Mouse (Mus musculus): Measurements from ENCODE around the gene Ccl28. TPM values are rescaled to one million over a fixed set of nuclear protein-coding genes. Genes with fewer than 3 reads are reported as not detected.
"Not testable (repeated sequence)": the region's sequence is repeated elsewhere in the genome, so short reads cannot be mapped to it uniquely, and the experiment has no call there.

Ccl28 gene
- polyA plus RNA-seq, 1 experiment from 2014 or later, result not detected

DNA sequence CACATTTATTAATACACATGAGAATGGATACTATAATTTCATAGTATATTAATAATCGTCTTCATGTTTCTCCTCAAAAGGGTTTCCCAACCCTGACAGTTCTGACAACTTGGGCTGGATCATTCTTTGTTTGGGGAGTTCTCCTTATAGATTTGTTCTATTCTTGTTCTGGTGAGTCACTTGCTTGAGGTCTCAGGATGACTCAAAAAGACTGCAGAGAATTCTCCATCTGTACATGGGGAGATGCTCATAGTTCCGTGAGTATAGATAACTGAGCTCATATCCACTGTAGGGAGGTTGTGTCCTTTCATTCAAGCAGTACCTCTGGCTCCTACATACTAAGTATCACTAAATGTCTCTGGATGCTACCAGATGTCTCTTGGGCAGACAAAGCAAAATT is 31.1 kb downstream of the Ccl28 start:
- no peaks in the 10 kb centered on the region for H3K4me1 ChIP-seq
- no peak for ATAC-seq
- H3K27me3 ChIP-seq (replicated peaks), result no peaks in the 10 kb centered on the region
- no peak overlapping the region for H3K4me3 ChIP-seq
- WGBS (ENCODE audit: insufficient replicate concordance), result 72% methylated on average over 2 of the region's 2 CpGs
- no peak overlapping the region for H3K9ac ChIP-seq
- no peak overlapping the region for H3K27ac ChIP-seq
- H3K9me3 ChIP-seq (replicated peaks), result no peaks in the 10 kb centered on the region
- no peaks in the 10 kb centered on the region for H3K36me3 ChIP-seq
- H3K4me2 ChIP-seq, result no peak overlapping the region

DNA sequence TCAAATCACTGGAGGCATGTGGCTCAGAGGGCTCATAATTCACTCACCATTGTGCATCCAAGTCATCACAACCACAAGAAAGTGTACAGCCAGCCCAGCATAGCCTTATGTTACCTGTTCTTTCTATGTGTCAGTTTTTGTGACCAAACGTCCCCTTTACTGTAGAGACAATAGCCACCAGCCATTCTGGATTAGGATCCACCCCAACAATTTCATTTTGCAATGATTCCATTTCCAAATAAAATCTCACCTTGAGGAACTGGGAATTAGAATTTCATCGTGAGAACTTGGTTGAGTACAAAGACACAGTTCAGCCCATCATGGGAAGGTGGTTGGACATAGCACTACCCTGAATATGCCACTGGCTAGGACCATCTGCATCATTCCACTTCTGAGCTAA is 32.6 kb downstream of the Ccl28 start:
- WGBS (ENCODE audit: insufficient replicate concordance), result 53% methylated on average over 2 of the region's 2 CpGs
- no peaks in the 10 kb centered on the region for H3K27me3 ChIP-seq (replicated peaks)

DNA sequence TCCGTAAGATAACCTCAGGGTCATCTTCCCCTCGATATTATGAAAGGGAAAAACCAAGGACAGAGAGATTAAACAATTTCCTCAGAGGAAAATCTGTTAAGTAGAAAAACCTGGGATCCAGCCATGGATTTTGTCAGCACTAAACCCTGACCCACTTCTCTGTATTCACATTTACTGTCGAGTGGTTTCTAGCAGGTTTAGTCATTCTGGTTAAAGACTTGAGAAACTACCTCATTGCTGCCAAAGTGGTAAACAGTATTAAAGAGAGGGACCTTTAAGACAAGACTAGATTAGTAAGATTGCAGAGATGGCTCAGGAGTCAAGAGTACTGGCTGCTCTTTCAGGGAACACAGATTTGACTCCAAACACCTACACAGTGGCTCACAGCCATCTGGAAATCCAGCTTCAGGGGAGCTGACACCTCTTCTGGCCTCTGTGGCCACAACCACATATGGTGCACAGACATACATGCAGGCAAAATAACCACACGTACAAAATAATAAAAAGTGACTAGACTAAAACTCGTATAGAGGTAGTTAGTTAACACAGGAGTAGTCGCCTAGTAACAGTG is 33.3 kb downstream of the Ccl28 start:
- Histone ChIP-seq H3K4me3 (no peak overlapping the region), H3K9ac (no peak overlapping the region), H3K27me3 (replicated peaks) (no peaks in the 10 kb centered on the region), H3K36me3 (no peaks in the 10 kb centered on the region), H3K4me2 (no peak overlapping the region), H3K27ac (no peak overlapping the region), H3K4me1 (no peaks in the 10 kb centered on the region), H3K9me3 (replicated peaks) (no peaks in the 10 kb centered on the region)
- 57% methylated on average over 6 of the region's 6 CpGs for WGBS (ENCODE audit: insufficient replicate concordance)
- no peak for ATAC-seq

More for the DNA sequence above, 32.6 kb downstream of the Ccl28 start:
- Histone ChIP-seq H3K4me3 (no peak overlapping the region), H3K36me3 (no peaks in the 10 kb centered on the region), H3K9ac (no peak overlapping the region), H3K27ac (no peak overlapping the region), H3K4me2 (no peak overlapping the region), H3K9me3 (replicated peaks) (no peaks in the 10 kb centered on the region), H3K4me1 (no peaks in the 10 kb centered on the region)
- ATAC-seq, result no peak

- H3K4me2 ChIP-seq; H3K4me3 ChIP-seq; H3K27ac ChIP-seq; ATAC-seq; H3K9me3 ChIP-seq (replicated peaks); H3K9ac ChIP-seq; H3K36me3 ChIP-seq; H3K4me1 ChIP-seq; H3K27me3 ChIP-seq (replicated peaks): not testable (repeated sequence)
- 75% methylated on average over 6 of the region's 9 CpGs for WGBS (ENCODE audit: insufficient replicate concordance)
Measured at GRCm38 (mm10) chr13:119661420-119661819, 37.8 kb downstream of the Ccl28 start.

- 70% methylated on average over 8 of the region's 8 CpGs for WGBS (ENCODE audit: insufficient replicate concordance)
- Histone ChIP-seq H3K27ac (no peak overlapping the region), H3K4me3 (no peak overlapping the region)
Measured at GRCm38 (mm10) chr13:119678794-119679193, 55.2 kb downstream of the Ccl28 start.

GRCm38 (mm10) chr13:119679721-119680120 is 56.1 kb downstream of the Ccl28 start:
- Histone ChIP-seq H3K27ac (no peak overlapping the region), H3K9me3 (replicated peaks) (no peaks in the 10 kb centered on the region), H3K4me1 (no peaks in the 10 kb centered on the region), H3K4me2 (no peak overlapping the region), H3K9ac (no peak overlapping the region), H3K36me3 (no peaks in the 10 kb centered on the region), H3K27me3 (replicated peaks) (no peaks in the 10 kb centered on the region), H3K4me3 (no peak overlapping the region)
- no peak for ATAC-seq
- WGBS (ENCODE audit: insufficient replicate concordance), result 62% methylated on average over 2 of the region's 2 CpGs

More at GRCm38 (mm10) chr13:119678794-119679193, 55.2 kb downstream of the Ccl28 start:
- no peaks in the 10 kb centered on the region for H3K27me3 ChIP-seq (replicated peaks)
- no peaks in the 10 kb centered on the region for H3K4me1 ChIP-seq
- H3K9me3 ChIP-seq (replicated peaks), result no peaks in the 10 kb centered on the region
- no peak overlapping the region for H3K4me2 ChIP-seq
- H3K9ac ChIP-seq, result no peak overlapping the region
- no peaks in the 10 kb centered on the region for H3K36me3 ChIP-seq
- no peak for ATAC-seq

GRCm38 (mm10) chr13:119681161-119681560 is 57.5 kb downstream of the Ccl28 start:
- H3K9ac ChIP-seq, result no peak overlapping the region
- H3K27me3 ChIP-seq (replicated peaks), result no peaks in the 10 kb centered on the region
- H3K4me3 ChIP-seq, result no peak overlapping the region
- no peaks in the 10 kb centered on the region for H3K4me1 ChIP-seq
- no peak overlapping the region for H3K4me2 ChIP-seq
- no peaks in the 10 kb centered on the region for H3K36me3 ChIP-seq
- ATAC-seq, result no peak
- H3K9me3 ChIP-seq (replicated peaks), result no peaks in the 10 kb centered on the region
- no peak overlapping the region for H3K27ac ChIP-seq
- WGBS (ENCODE audit: insufficient replicate concordance), result 60% methylated on average over 3 of the region's 3 CpGs

DNA sequence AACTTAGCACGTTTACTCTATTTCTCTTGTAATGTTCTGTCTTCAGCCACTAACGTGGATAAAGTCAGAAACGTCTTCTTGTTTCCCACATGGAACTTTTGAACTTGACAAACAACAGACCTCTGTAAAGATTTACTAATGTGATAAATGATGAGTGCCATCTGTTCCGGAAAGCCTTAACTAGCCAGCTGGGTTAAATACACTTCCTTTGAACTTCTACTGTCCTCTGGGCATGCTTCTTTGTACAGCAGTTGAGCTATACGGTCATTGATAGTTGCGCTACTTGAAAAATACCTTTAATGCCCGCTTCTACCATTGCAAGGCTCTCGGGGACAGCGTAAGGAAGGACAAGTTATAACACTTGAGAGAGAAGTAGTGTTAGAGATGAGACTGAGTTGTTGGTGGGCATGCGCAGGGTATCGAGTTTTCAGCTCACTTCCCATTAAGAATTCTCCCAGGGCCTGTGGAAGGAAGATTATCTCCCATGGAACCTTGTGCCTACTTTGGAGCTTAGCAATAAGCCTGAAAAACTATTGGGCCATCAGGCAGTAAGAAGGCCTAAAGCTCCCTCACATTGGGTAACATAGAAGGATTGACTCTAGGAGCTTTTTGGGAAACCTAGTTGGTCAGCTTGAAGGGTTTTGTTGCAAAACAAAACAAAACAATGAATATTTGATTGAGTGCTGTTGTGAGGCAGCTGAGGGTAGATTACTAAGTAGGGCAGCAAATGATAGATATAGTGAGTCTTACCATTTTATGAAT is 61.0 kb downstream of the Ccl28 start:
- Histone ChIP-seq H3K9ac (no peak overlapping the region), H3K4me2 (no peak overlapping the region), H3K27me3 (replicated peaks) (no peaks in the 10 kb centered on the region), H3K4me1 (peaks cover 5% of the 10 kb centered on the region; the same call in 1 of the 2 replicates), H3K9me3 (replicated peaks) (no peaks in the 10 kb centered on the region), H3K36me3 (no peaks in the 10 kb centered on the region), H3K4me3 (no peak overlapping the region), H3K27ac (no peak overlapping the region)
- no peak for ATAC-seq
- WGBS (ENCODE audit: insufficient replicate concordance), result 75% methylated on average over 11 of the region's 11 CpGs

GRCm38 (mm10) chr13:119689709-119690038 is 66.1 kb downstream of the Ccl28 start:
- no peaks in the 10 kb centered on the region for H3K9me3 ChIP-seq (replicated peaks)
- no peaks in the 10 kb centered on the region for H3K27me3 ChIP-seq (replicated peaks)
- H3K27ac ChIP-seq, result peak overlapping the region; percentile 67
- H3K4me1 ChIP-seq, result peaks cover 36% of the 10 kb centered on the region
- H3K4me3 ChIP-seq, result peak overlapping the region; percentile 94
- no peaks in the 10 kb centered on the region for H3K36me3 ChIP-seq
- H3K4me2 ChIP-seq, result peak overlapping the region; percentile 77
- 9% methylated on average over 5 of the region's 5 CpGs for WGBS (ENCODE audit: insufficient replicate concordance)
- ATAC-seq, result no peak
- no peak overlapping the region for H3K9ac ChIP-seq

DNA sequence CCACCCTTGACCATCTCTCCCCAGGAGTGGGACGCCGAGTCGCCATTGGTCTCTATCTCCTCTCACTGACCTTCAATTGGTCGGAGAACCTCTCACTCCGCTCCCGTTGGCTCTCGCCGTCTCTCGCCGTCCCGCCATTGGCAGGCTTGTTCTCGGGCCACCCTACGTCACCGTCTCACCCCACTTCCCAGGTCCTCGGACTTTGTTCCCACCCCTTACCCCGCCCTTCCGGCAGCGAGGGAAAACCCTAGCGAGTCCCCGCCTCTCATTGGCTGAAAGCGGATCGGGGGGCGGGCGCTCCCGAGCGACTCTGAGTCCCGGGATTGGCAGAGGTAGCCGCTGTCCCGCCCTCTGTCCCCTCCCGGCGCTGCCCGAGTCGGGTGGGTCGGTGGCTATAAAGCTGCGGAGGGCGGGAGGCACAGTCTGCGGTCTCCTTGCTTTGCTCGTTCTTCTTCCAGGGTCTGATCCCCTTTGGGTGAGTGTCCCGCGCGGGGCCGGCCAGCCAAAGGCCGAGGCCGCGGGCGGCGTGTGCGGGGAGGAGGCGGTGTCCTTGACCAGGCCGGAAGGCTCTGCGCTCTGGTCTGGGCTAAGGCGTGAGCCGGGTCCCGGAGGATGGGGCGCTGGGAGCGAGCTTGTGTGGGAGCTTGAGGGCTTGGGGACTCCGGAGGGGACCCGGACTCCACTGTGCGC is 66.6 kb downstream of the Ccl28 start, which contains the start of gene Hmgcs1:
Gene Hmgcs1 (plus strand): TSS at position 341 of the 690 bp plus-strand sequence.
- H3K4me3 ChIP-seq, result peak within 1 kb of the TSS; percentile 94
- peak; percentile 99 for ATAC-seq
- no peaks in the 10 kb centered on the region for H3K9me3 ChIP-seq (replicated peaks)
- H3K27me3 ChIP-seq (replicated peaks), result no peaks in the 10 kb centered on the region
- H3K9ac ChIP-seq, result peak within 1 kb of the TSS; percentile 90
- H3K36me3 ChIP-seq, result no peaks in the 10 kb centered on the region
- peaks cover 36% of the 10 kb centered on the region for H3K4me1 ChIP-seq
- WGBS (ENCODE audit: insufficient replicate concordance), result under 1% methylated on average over 59 of the region's 59 CpGs
- H3K27ac ChIP-seq, result peak within 1 kb of the TSS; percentile 87
- H3K4me2 ChIP-seq, result peak within 1 kb of the TSS; percentile 77

- no peaks in the 10 kb centered on the region for H3K9me3 ChIP-seq (replicated peaks)
- H3K27ac ChIP-seq, result peak overlapping the region; percentile 87
- 9% methylated on average over 7 of the region's 7 CpGs for WGBS (ENCODE audit: insufficient replicate concordance)
- no peak for ATAC-seq
- H3K9ac ChIP-seq, result peak overlapping the region; percentile 90
- no peaks in the 10 kb centered on the region for H3K27me3 ChIP-seq (replicated peaks)
- peak overlapping the region; percentile 77 for H3K4me2 ChIP-seq
- H3K4me3 ChIP-seq, result peak overlapping the region; percentile 94
- H3K4me1 ChIP-seq, result peaks cover 40% of the 10 kb centered on the region
- H3K36me3 ChIP-seq, result no peaks in the 10 kb centered on the region
Measured at GRCm38 (mm10) chr13:119690876-119691620, 67.4 kb downstream of the Ccl28 start.

Data from liver, embryonic 12.5 days (tissue).